Mouse (Mus musculus) limb, embryonic 13.5 days (tissue): ENCODE measurements around the gene Pkp1. TPM values are rescaled to one million over a fixed set of nuclear protein-coding genes. Genes with fewer than 3 reads are reported as not detected.
A peak's percentile ranks its signal among the peaks of the same experiment; 100 is the strongest.

ENCODE experiments used
- ATAC-seq: fragments of 200-750 bp; cut with Nextera tagmentation; 2 replicates; pipeline ENCODE4 v1.8.0; 2017; ENCODE audit warnings: low read depth, moderate number of reproducible peaks, moderate TSS enrichment; ENCODE audit not compliant: low FRiP score
- H3K27ac ChIP-seq: fragments of 300-500 bp; sonication (generic); 2 replicates; pipeline ENCODE4 v1.5.1; 2015; ENCODE audit warnings: inconsistent platforms, mild to moderate bottlenecking, moderate library complexity
- H3K27me3 ChIP-seq: fragments of 300-500 bp; sonication (generic); 2 replicates; pipeline ENCODE4 v1.6.1; 2015; ENCODE audit warnings: mild to moderate bottlenecking, inconsistent platforms
- H3K36me3 ChIP-seq: fragments of 300-500 bp; sonication (generic); 2 replicates; pipeline ENCODE4 v1.6.1; 2015; ENCODE audit warnings: inconsistent platforms, mild to moderate bottlenecking, moderate library complexity
- H3K4me1 ChIP-seq: fragments of 300-500 bp; sonication (generic); 2 replicates; pipeline ENCODE4 v1.6.1; 2015; ENCODE audit warnings: inconsistent platforms
- H3K4me2 ChIP-seq: fragments of 300-500 bp; sonication (generic); replicated peaks from 2 replicates; pipeline ENCODE4 v1.6.1; 2015; ENCODE audit warnings: inconsistent platforms, mild to moderate bottlenecking, moderate library complexity
- H3K4me3 ChIP-seq: fragments of 300-500 bp; sonication (generic); 2 replicates; pipeline ENCODE4 v1.5.1; 2015; ENCODE audit warnings: moderate library complexity, mild to moderate bottlenecking, inconsistent platforms
- H3K9ac ChIP-seq: fragments of 300-500 bp; sonication (generic); 2 replicates; pipeline ENCODE4 v1.6.1; 2015; ENCODE audit warnings: mild to moderate bottlenecking, inconsistent platforms
- H3K9me3 ChIP-seq: fragments of 300-500 bp; sonication (generic); 2 replicates; pipeline ENCODE4 v1.6.1; 2016; ENCODE audit warnings: inconsistent platforms
- WGBS: fragments of 180-500 bp; shearing (Covaris S2); methylation state at CpG from one replicate; pipeline ENCODE4 v1.1.7; 2015; 5-methylcytosine and 5-hydroxymethylcytosine counted together
- polyA plus RNA-seq: library from polyadenylated mRNA; unstranded; fragments of >200 nt; fragmentation: Nextera tagmentation; extraction: Ambion mirVana; gene quantifications from 2 replicates; pipeline ENCODE4 v1.2.1, GENCODE M21; 2015

Pkp1 gene
- polyA plus RNA-seq, 1 experiment from 2014 or later = 7.5 TPM

DNA sequence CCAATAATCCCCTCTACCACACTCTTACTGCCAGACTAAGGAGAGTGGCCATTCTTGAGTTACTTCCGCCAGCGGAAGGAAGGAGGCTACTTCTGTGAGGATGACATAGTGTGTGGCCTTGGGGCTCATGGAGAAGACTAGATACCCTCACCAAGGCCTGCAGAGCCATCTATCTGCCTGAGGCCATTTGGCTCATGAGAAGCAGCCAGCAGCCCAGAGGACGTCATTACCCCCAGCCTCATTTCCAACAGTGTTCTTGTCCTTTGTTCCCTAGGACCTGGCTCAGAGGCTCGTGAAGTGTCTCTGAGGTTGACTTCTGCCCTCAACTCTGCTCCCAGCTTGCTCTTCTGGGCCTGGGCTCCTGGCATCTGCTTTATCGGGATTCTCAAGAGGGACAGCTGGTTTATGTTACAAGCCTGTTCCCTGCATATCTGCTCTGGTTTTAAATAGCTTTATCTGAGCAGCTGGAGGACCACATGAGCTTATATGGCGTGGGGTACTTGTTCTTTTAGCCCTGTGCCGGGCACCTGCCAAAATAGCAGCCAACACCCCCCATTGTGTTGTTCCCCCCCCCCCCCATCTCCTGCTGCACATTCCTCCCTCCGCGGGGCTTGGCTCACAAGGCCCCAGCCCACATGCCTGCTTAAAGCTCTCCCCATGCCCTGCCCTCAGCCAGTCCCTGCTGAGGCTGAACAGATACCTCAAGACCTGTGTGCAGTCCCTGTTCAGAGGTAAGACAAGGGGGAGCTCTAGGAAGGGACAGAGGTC is 83.1 kb downstream of the Pkp1 start, which contains the start of gene Tnnt2:
TSS of gene Tnnt2 (plus strand) at position 639 of the 768 bp plus-strand sequence.
- WGBS = 32% methylated on average over 9 of the region's 9 CpGs
- Histone ChIP-seq H3K4me2 (no peak within 1 kb of the TSS), H3K36me3 (no peaks in the 10 kb centered on the region), H3K27ac (0 out of 2 replicates have a peak within 1 kb of the TSS, but pooled peaks have one; percentile 28), H3K9me3 (no peaks in the 10 kb centered on the region), H3K9ac (no peak within 1 kb of the TSS), H3K4me1 (peaks cover 38% of the 10 kb centered on the region), H3K4me3 (no peak within 1 kb of the TSS), H3K27me3 (no peaks in the 10 kb centered on the region)
- peak; percentile 55; the same call in 1 of the 2 replicates for ATAC-seq

GRCm38 (mm10) chr1:135834983-135835382 is 84.0 kb downstream of the Pkp1 start:
- Histone ChIP-seq H3K9ac (no peak overlapping the region), H3K4me3 (no peak overlapping the region), H3K36me3 (no peaks in the 10 kb centered on the region), H3K4me1 (peaks cover 29% of the 10 kb centered on the region), H3K4me2 (no peak overlapping the region), H3K27ac (no peak overlapping the region), H3K27me3 (no peaks in the 10 kb centered on the region), H3K9me3 (no peaks in the 10 kb centered on the region)
- no peak for ATAC-seq
- 64% methylated on average over 8 of the region's 8 CpGs for WGBS

DNA sequence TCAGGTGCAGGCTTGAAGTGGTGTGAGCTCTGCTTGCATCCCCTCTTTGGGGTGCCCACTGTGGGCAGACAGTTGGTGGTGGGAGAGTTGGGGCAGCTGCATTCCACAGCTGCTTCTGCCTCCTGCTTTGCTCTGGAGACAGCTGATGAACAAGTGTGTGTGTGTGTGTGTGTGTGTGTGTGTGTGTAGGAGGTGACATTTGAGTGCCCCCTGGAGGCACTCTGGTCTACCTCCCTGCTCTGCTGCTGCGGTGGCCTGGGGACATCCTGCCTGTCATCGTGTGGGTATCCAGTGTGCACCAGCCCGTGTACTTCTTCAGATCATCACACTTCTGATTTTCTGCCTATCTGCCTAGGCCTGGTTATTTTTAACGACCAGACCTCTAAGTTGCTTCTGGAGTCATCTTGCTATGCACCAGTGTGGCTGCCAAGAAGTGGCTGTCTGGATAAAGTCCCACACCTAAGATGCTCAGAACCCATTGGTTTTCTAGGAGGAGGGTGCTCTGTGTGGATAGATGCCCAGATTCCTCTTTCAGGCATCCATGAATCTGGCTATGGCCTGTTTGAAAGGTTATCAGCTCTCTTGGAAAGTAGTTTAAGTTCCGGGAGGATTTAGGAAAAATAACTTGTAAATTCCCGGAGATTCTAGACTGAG is 84.7 kb downstream of the Pkp1 start:
- H3K9me3 ChIP-seq = no peaks in the 10 kb centered on the region
- H3K27ac ChIP-seq = no peak overlapping the region
- no peaks in the 10 kb centered on the region for H3K27me3 ChIP-seq
- no peak overlapping the region for H3K4me3 ChIP-seq
- peaks cover 27% of the 10 kb centered on the region for H3K4me1 ChIP-seq
- WGBS = 62% methylated on average over 6 of the region's 6 CpGs
- no peaks in the 10 kb centered on the region for H3K36me3 ChIP-seq
- no peak overlapping the region for H3K4me2 ChIP-seq
- H3K9ac ChIP-seq = no peak overlapping the region
- no peak for ATAC-seq

DNA sequence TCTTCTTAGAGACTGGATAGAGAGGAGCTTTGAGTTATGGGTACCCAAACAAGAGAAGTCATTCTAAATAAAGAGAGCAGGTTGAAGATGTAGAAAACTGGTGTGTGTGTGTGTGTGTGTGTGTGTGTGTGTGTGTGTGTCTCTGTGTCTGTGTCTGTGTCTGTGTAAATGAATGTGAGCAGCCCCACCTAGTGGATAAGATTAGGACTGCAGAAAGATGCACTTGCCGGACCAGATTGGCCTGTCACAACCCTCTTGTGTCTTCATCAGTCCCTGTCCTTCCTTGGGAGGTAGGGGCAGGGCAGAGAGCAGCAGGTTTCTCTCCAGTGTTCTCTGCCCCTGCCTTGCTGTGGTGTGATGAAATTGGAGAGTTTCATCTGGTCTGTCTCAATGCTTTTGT is 90.1 kb downstream of the Pkp1 start:
- no peak overlapping the region for H3K27ac ChIP-seq
- H3K27me3 ChIP-seq = no peaks in the 10 kb centered on the region
- WGBS = 16% methylated on average over 1 of the region's 1 CpGs
- no peak for ATAC-seq
- no peak overlapping the region for H3K4me2 ChIP-seq
- H3K4me3 ChIP-seq = no peak overlapping the region
- no peaks in the 10 kb centered on the region for H3K9me3 ChIP-seq
- H3K36me3 ChIP-seq = no peaks in the 10 kb centered on the region
- H3K9ac ChIP-seq = no peak overlapping the region
- peaks cover 6% of the 10 kb centered on the region; the same call in 1 of the 2 replicates for H3K4me1 ChIP-seq

- peaks cover 4% of the 10 kb centered on the region; the same call in 1 of the 2 replicates for H3K4me1 ChIP-seq
- peaks cover 62% of the 10 kb centered on the region for H3K27me3 ChIP-seq
- ATAC-seq = no peak
- no peak overlapping the region for H3K4me2 ChIP-seq
- H3K27ac ChIP-seq = no peak overlapping the region
- no peaks in the 10 kb centered on the region for H3K9me3 ChIP-seq
- H3K4me3 ChIP-seq = no peak overlapping the region
- no peak overlapping the region for H3K9ac ChIP-seq
- 83% methylated on average over 7 of the region's 7 CpGs for WGBS
- H3K36me3 ChIP-seq = no peaks in the 10 kb centered on the region
Observed at GRCm38 (mm10) chr1:135821780-135822179, 97.2 kb downstream of the Pkp1 start.

Other genes starting within 250 kb of the Pkp1 start
- gene Csrp1, start 199.1 kb downstream of the Pkp1 start, polyA plus RNA-seq = 74.0 and 77.5 TPM in 2 replicates
- 56.6 and 62.8 TPM in 2 replicates for gene Phlda3, start 153.1 kb downstream of the Pkp1 start, polyA plus RNA-seq
- 241 and 246 TPM in 2 replicates for gene Tnni1, start 139.8 kb downstream of the Pkp1 start, polyA plus RNA-seq
- 7.2 and 8.5 TPM in 2 replicates for gene Lad1, start 100.6 kb downstream of the Pkp1 start, polyA plus RNA-seq
- gene Tnnt2, start 82.9 kb downstream of the Pkp1 start, polyA plus RNA-seq = 84.9 and 88.9 TPM in 2 replicates
- 0.09 TPM in 1 of 2 replicates, not detected in the other for gene Igfn1, start 87.1 kb upstream of the Pkp1 start, polyA plus RNA-seq
- gene Tmem9, start 88.9 kb upstream of the Pkp1 start, polyA plus RNA-seq = 214 and 215 TPM in 2 replicates
- gene Ascl5, start 131.6 kb upstream of the Pkp1 start, polyA plus RNA-seq = not detected in 2 replicates
- gene Cacna1s, start 133.5 kb upstream of the Pkp1 start, polyA plus RNA-seq = 4.2 and 5.0 TPM in 2 replicates
- gene Kif21b, start 212.2 kb upstream of the Pkp1 start, polyA plus RNA-seq = 5.5 and 5.6 TPM in 2 replicates